Mouse (Mus musculus): ENCODE measurements at regions not wholly inside any gene's neighbourhood (a gene's known extent, or its start where the extent isn't known, plus 50 kb on each side); places are given as distances from the start of the nearest gene placed in this dataset.

GRCm38 (mm10) chr2:21043302-21043701 is 74.6 kb upstream of the Arhgap21 start:
- DNase-seq, result no peak

- no peak for DNase-seq
Observed at GRCm38 (mm10) chr2:21037607-21038006, 68.9 kb upstream of the Arhgap21 start.

GRCm38 (mm10) chr2:21037181-21037580 is 68.5 kb upstream of the Arhgap21 start:
- DNase-seq, result peak; percentile 74

- no peak for DNase-seq
Observed at GRCm38 (mm10) chr2:21035884-21036648, 67.4 kb upstream of the Arhgap21 start.

GRCm38 (mm10) chr2:21034651-21035050 is 66.0 kb upstream of the Arhgap21 start:
- peak; percentile 69 for DNase-seq

- DNase-seq, result no peak
Observed at GRCm38 (mm10) chr2:21030650-21031049, 62.0 kb upstream of the Arhgap21 start.

GRCm38 (mm10) chr2:21029391-21030010 is 60.8 kb upstream of the Arhgap21 start:
- no peak for DNase-seq

GRCm38 (mm10) chr2:21028605-21029004 is 59.9 kb upstream of the Arhgap21 start:
- peak; percentile 18 for DNase-seq

- no peak for DNase-seq
Observed at GRCm38 (mm10) chr2:21018535-21018934, 49.9 kb upstream of the Arhgap21 start.
